Mouse (Mus musculus) liver, adult 2 months (tissue): ENCODE data around the gene Csf3r. TPM values are rescaled to one million over a fixed set of nuclear protein-coding genes. Genes with fewer than 3 reads are reported as not detected.

Experiments
- DNase-seq: peaks from one replicate; pipeline ENCODE4 v3.0.0-alpha.2; 2011; ENCODE audit warnings: low read depth, low spot score; ENCODE audit errors: extremely low read depth
- H3K27ac ChIP-seq: fragments of 200-500 bp; replicated peaks from 2 replicates; pipeline ENCODE4 v1.5.1; 2012; ENCODE audit warnings: low read depth, mild to moderate bottlenecking, control low read depth, inconsistent platforms, low read length; ENCODE audit not compliant: insufficient read depth
- H3K27me3 ChIP-seq: fragments of 200-500 bp; 2 replicates; pipeline ENCODE4 v1.6.1; 2012; ENCODE audit warnings: mild to moderate bottlenecking, moderate library complexity, low read length, inconsistent platforms; ENCODE audit not compliant: control insufficient read depth, insufficient read depth
- H3K36me3 ChIP-seq: fragments of 200-500 bp; 2 replicates; pipeline ENCODE4 v1.6.1; 2012; ENCODE audit warnings: low read length, inconsistent platforms; ENCODE audit not compliant: control insufficient read depth, insufficient read depth
- H3K4me1 ChIP-seq: fragments of 200-500 bp; 2 replicates; pipeline ENCODE4 v1.6.1; 2011; ENCODE audit warnings: low read length; ENCODE audit not compliant: control insufficient read depth, insufficient read depth
- H3K4me3 ChIP-seq: fragments of 200-500 bp; 2 replicates; pipeline ENCODE4 v1.5.1; 2011; ENCODE audit warnings: low read depth, mild to moderate bottlenecking, control low read depth, low read length, moderate library complexity; ENCODE audit not compliant: insufficient read depth
- H3K79me2 ChIP-seq: fragments of 200-500 bp; 2 replicates; pipeline ENCODE4 v1.6.1; 2012; ENCODE audit warnings: inconsistent platforms, mild to moderate bottlenecking, low read length, moderate library complexity; ENCODE audit not compliant: control insufficient read depth, insufficient read depth
- H3K9ac ChIP-seq: fragments of 200-500 bp; 2 replicates; pipeline ENCODE4 v1.6.1; 2012; ENCODE audit warnings: low read depth, mild to moderate bottlenecking, control low read depth, inconsistent platforms, low read length
- CTCF ChIP-seq: fragments of 200-500 bp; IDR thresholded peaks from 2 replicates; pipeline ENCODE4 v1.5.1; 2011; ENCODE audit warnings: low read depth, low read length, control low read depth
- POLR2A ChIP-seq: fragments of 200-500 bp; IDR thresholded peaks from 2 replicates; pipeline ENCODE4 v1.6.1; 2011; ENCODE audit warnings: low read length, control low read depth; ENCODE audit not compliant: insufficient read depth; ENCODE audit errors: extremely low read depth
- WGBS: fragments of 180-500 bp; shearing (Covaris S2); methylation state at CpG from one replicate; pipeline ENCODE4 v1.1.7; 2018; 5-methylcytosine and 5-hydroxymethylcytosine counted together
- polyA plus RNA-seq: library from polyadenylated mRNA; depleted of rRNA; stranded (reverse); fragments of >200 nt; gene quantifications from 2 replicates; pipeline ENCODE4 v1.2.3, GENCODE M21; 2012
- total RNA-seq: library from RNA; depleted of rRNA; stranded (reverse); fragments of >200 nt; gene quantifications from 2 replicates; pipeline ENCODE4 v1.2.3, GENCODE M21; 2014

Csf3r gene
- total and polyA plus RNA-seq, 2 experiments, result 0.37 to 2.9 TPM

DNA sequence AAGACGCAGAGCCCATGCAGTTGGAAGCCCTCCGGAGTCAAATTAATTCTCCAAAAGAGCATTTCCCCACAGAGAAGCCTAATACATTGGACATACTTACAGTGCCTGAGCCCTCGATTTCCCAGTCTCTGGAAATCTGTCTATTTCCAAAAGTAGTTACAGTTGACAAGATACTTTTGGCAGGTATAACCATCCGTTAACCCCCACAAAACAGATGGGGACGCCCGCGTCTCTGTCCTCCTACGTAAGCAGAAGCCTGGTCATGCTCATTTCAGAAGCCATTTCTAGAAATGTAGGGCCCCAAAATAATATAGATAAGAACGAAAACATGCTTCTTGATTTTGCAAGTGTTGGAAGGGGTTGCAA is 34.6 kb downstream of the Csf3r start:
- WGBS, result 55% methylated on average over 9 of the region's 9 CpGs
- Histone ChIP-seq H3K9ac (no peak overlapping the region), H3K27me3 (no peaks in the 10 kb centered on the region), H3K4me3 (peak overlapping the region; percentile 52; the same call in 1 of the 2 replicates), H3K27ac (no peak overlapping the region), H3K79me2 (no peaks in the 10 kb centered on the region), H3K36me3 (peaks cover 10% of the 10 kb centered on the region), H3K4me1 (0 out of 2 replicates have a peak, but pooled peaks cover 2% of the 10 kb centered on the region)
- DNase-seq, result no peak
- TF ChIP-seq CTCF (no peak), POLR2A (no peak)

DNA sequence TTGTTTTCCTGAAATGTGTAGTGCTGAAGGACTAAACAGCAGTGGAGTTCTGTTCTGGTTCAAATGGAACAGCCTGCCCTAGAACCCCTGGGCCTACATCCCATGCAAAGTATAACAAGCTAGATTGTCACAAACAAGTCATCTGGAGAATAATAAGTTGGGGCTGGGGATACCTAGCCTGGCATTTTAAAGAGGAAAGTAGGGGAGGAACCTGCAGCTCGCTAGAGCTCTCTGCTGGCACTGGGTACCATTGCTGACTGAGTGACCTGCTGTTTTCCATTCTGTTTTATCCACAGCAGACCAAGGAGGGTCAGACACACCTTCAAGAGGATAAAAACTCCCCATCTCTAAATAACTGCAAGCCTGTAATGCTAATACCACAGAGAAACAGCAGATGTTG is 38.5 kb downstream of the Csf3r start:
- Histone ChIP-seq H3K27me3 (no peaks in the 10 kb centered on the region), H3K79me2 (no peaks in the 10 kb centered on the region), H3K9ac (no peak overlapping the region), H3K27ac (no peak overlapping the region), H3K4me3 (no peak overlapping the region), H3K4me1 (0 out of 2 replicates have a peak, but pooled peaks cover 2% of the 10 kb centered on the region), H3K36me3 (no peaks in the 10 kb centered on the region)
- 64% methylated on average over 1 of the region's 1 CpGs for WGBS
- no peak for TF ChIP-seq CTCF
- TF ChIP-seq POLR2A, result no peak
- DNase-seq, result no peak

DNA sequence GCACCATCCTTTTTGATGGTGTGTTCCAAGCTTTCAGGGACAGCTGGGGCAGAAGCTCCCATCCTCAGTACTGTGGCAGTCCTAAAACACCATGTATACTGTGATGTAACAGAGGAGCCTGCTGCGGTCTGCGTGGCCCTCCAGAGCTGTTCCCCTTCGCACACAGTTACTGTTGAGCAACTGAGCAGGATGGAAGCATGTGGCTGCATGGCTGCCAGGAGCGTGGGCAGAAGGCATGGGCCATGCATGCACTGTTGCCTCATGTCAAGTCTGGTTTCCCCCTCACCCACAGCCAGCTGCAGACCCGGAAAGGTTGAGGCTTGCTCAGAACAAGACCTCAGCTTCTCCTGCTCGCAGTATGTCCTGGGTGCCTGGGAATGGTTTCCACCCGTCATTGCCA is 40.9 kb downstream of the Csf3r start:
- no peaks in the 10 kb centered on the region for H3K4me1 ChIP-seq
- H3K27ac ChIP-seq, result no peak overlapping the region
- H3K9ac ChIP-seq, result no peak overlapping the region
- WGBS, result 91% methylated on average over 7 of the region's 7 CpGs
- no peaks in the 10 kb centered on the region for H3K36me3 ChIP-seq
- H3K4me3 ChIP-seq, result no peak overlapping the region
- no peaks in the 10 kb centered on the region for H3K27me3 ChIP-seq
- no peak for DNase-seq
- no peaks in the 10 kb centered on the region for H3K79me2 ChIP-seq
- TF ChIP-seq POLR2A (no peak), CTCF (no peak)

DNA sequence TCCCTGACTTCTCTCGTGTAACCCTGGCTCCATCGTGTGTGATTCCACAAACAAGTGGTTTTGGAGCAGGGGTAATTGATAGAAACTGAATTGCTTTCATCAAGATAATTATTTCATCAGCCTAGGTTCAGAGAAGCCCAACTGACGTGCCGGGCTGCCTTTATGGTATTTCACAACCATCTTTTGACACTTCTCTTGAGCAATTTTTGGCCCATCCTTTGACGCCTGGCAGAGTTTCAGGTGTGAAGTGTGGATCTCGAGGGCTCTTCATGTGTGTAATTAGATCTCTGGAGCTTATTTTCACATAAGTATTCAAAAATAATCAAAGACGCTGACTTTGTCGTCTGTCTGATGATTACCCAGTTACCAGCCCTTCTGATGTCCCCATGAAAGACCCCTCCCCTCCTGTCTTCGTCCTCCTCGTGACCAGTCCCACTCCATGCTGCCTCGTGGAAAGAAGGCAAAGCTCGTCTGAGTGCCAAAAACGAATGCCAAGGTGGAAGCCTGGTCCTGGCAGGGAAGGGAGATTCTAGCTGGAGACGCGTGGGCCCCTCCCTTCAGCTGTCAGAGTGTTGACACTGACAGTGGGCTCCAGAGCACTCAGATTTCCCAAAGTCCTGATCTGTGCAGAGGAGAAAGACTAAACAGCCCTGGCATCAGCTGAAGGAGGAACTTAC is 43.2 kb downstream of the Csf3r start:
- Histone ChIP-seq H3K4me1 (peaks cover 5% of the 10 kb centered on the region), H3K27me3 (no peaks in the 10 kb centered on the region), H3K79me2 (no peaks in the 10 kb centered on the region), H3K27ac (no peak overlapping the region), H3K36me3 (no peaks in the 10 kb centered on the region), H3K4me3 (no peak overlapping the region), H3K9ac (no peak overlapping the region)
- DNase-seq, result peak; percentile 60
- no peak for TF ChIP-seq CTCF
- no peak for TF ChIP-seq POLR2A
- WGBS, result 44% methylated on average over 15 of the region's 15 CpGs

DNA sequence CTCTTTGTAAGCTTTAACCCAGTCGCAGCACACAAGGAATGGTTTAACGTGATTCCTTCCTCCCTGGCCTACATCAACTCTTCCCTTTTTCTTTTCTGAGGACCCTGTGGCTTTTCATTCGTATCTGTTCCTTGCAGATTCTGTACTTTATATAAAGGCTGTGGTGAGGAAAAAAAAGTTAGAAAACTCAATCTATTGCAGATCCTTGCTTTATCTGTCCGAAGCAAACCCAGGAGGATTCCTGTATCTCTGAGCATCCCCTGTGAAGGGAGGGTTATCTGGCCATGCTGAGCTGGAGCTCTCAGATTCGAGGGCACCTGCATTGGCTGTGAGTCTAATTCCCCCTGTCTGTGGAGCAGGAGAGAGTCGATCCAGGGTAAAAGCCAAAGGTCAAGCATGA is 44.5 kb downstream of the Csf3r start:
- Histone ChIP-seq H3K4me1 (peaks cover 5% of the 10 kb centered on the region), H3K27me3 (no peaks in the 10 kb centered on the region), H3K9ac (no peak overlapping the region), H3K79me2 (no peaks in the 10 kb centered on the region), H3K4me3 (no peak overlapping the region), H3K36me3 (no peaks in the 10 kb centered on the region), H3K27ac (no peak overlapping the region)
- TF ChIP-seq POLR2A (no peak), CTCF (no peak)
- WGBS, result 84% methylated on average over 6 of the region's 6 CpGs
- no peak for DNase-seq

DNA sequence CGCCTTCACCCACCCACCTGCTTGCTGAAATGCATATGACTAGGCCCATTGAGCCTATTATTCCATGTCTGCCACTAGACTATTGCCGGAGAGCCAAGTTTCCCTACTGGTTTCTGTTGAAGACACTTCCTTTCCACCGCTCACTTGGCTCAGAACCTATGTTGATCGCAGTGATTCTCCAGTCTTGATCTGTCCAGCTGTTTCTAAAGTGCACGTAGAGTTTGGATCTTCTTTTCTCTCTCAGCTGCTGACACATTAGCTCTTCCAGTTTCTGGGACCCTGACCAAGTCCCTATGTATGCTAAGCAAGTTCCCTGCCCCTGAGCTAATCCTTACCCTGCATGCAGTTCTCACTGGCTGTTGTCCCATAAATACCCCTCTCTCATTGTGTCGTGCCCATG is 53.5 kb downstream of the Csf3r start:
- H3K4me1 ChIP-seq, result no peaks in the 10 kb centered on the region
- H3K27me3 ChIP-seq, result no peaks in the 10 kb centered on the region
- no peak overlapping the region for H3K4me3 ChIP-seq
- H3K9ac ChIP-seq, result no peak overlapping the region
- no peak overlapping the region for H3K27ac ChIP-seq
- no peak for DNase-seq
- no peak for TF ChIP-seq CTCF
- no peak for TF ChIP-seq POLR2A
- WGBS, result 83% methylated on average over 6 of the region's 6 CpGs
- no peaks in the 10 kb centered on the region for H3K79me2 ChIP-seq
- H3K36me3 ChIP-seq, result no peaks in the 10 kb centered on the region
